Mouse (Mus musculus) erythroid progenitor cell, adult 5-6 weeks (primary cell): Measurements from ENCODE around the gene Mad1l1. TPM values are rescaled to one million over a fixed set of nuclear protein-coding genes. Genes with fewer than 3 reads are reported as not detected.
A peak's percentile ranks its signal among the peaks of the same experiment; 100 is the strongest.

Source experiments
- ATAC-seq: replicated peaks from 2 replicates; pipeline ENCODE4 v1.8.0; 2016; ENCODE audit warnings: moderate number of reproducible peaks, mild to moderate bottlenecking, moderate TSS enrichment, inconsistent platforms; ENCODE audit not compliant: poor library complexity, low FRiP score, severe bottlenecking
- total RNA-seq, 2 experiments: library from RNA; stranded (forward) in 1 of 2; stranded (reverse) in 1 of 2; fragments of 150-400 nt in 1 of 2; fragments of 186-747, 209-891 nt in 1 of 2; gene quantifications; 2 replicates each; pipeline versions ENCODE4 v1.2.3 to v1.2.4; 2015 to 2017; ENCODE audit warnings: low replicate concordance in 2 of 2

Gene Mad1l1
- total RNA-seq, 2 experiments from 2014 or later = 29.3 to 113 TPM

DNA sequence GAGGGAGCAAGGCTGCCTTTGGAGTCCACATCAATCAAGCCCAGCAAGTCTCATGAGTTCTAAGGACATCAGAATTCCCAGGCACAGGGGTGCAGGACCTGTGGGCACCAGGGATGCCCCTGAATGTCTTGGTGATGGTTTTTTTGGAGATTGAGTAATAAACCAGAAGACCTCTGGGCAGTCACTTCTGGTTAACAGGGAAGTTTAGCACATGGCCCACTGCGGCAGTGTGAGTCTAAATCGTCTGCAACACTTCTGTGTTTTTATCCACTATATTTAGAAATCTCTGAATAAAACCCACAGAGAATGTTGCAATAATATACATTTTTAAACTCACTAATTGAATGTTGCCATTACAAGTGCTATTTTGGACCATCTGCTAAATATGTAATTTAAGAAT is 96.2 kb downstream of the Mad1l1 start:
- ATAC-seq = no peak

DNA sequence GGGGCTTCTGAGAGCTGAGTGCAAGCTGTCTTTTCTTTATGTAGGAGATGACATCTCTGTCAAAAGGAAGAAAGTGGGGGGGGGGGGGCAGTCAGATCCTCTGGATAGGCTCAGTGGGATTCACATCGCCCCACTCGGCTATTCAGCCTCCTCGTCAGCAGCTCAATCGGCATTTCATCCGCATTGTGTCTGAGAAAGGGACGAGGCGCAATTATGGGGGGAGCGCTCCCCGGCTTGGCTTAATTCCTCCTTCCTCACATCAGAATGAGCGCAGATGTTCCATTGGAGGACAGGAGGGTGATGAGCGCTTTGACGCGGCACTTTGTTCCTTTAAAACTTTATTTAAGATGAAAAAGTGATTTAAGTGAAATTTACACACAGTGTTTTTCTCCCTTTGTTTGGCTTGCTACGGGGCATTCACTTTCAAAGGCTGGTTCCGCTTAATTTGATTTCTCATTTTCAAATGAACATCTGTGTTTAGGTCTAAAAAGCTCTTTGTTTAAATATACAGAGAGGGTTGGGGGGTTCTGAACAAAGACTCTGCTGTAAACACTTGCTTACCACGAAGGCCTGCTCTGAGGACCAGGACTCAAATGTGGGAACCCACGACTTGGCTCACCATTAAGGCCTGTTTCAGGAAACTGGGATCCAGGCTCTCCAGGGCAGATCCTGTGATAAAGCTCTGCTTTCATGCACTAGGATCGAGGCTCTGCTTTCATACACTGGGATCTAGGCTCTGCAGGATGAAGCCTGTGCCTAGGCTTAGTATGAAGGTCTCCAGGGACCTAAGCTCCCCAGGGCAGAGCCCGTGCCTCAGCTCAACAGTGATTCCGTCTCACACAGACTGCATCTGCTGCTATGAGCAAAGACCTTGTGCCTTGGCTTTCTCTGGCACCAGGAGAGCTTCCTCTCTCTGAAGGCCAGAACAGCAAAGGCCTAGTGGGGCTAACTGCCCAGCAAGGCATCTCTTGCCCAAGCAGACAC is 98.0 kb downstream of the Mad1l1 start:
- no peak for ATAC-seq

DNA sequence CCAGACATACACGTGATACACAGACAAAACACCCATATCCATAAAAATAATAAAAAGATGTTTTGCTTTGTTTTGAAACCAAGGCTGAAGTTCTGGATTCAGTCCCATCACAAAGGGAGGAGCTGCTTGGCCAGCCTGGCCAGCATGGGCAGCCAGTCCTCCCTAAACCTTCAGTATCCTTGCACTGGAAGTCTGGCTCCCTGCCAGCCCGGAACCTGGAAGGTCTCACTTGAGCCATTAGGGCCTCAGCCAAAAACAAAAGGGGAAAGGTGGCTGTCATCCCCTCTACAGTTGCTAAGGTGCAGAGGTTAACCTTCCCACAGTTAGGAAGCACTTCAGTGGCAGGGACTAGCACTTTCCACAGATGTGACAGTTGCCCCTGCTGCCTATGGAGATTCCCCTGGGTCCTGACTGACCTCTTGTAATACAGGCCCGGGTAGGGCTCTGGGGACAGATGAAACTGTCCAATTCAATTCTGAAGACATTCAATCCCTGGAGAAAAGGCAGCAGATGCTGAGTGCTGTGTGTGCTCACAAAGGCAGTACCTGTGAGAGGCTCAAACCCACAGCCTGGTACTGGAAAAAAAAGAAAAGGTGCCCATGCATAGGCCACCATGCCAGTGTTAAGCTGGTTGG is 100.2 kb downstream of the Mad1l1 start:
- no peak for ATAC-seq

DNA sequence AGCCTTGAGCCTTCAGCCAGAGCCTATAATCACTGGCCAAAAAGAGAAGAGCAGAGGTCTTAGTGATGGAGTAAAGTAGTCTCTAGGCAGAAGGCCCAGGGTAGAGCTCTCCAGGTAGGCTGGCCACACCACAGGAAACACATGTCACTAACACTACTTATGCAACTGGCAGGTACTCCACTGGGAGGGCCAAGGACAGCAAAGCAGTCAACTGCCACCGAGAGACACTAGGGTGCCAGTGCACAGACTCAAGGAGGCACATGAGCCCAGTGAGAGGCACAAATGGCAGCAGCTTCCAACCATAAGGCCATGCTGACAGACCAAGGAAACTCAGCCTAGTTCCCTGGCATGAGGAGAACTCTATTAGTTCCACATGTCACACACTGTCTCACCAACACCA is 102.1 kb downstream of the Mad1l1 start:
- ATAC-seq = no peak

DNA sequence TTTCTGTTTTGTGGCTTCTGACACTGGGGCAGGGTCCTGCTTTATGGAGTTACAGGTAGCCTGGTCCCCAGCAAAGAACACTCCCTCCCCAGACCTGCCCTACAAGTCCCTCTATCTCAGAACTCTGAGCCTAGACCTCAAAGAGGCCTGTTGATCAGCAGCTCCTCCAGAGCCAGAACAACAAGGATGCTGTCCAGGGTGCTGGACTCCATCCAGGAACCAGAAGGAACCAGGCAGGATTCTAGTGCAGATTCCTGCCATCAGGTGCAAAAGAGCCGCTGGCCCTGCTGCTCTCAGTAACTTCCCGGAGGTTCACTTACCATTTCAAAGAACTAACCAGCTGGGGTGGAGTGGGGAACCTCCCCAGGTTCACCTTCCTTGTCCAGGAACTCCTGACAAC is 103.5 kb downstream of the Mad1l1 start:
- ATAC-seq = no peak

DNA sequence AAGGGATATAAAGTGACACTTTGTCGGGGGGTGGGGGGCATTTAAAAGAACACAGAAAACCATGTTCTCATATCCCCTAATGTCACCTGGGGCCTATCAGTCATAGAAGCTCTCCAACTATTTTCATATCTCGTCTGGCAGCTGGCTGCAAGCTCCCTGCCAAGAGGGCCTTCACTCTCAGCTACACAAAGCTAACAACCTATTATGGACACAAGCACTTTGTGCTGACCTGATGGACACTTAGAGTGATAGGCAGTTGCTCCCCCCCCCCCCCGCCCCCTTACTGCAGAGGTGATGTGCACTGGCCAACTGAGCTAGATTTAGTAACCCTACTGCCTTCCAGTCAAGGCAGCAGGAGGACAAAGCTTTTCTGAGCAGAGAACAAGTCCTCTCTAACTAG is 104.3 kb downstream of the Mad1l1 start:
- no peak for ATAC-seq

DNA sequence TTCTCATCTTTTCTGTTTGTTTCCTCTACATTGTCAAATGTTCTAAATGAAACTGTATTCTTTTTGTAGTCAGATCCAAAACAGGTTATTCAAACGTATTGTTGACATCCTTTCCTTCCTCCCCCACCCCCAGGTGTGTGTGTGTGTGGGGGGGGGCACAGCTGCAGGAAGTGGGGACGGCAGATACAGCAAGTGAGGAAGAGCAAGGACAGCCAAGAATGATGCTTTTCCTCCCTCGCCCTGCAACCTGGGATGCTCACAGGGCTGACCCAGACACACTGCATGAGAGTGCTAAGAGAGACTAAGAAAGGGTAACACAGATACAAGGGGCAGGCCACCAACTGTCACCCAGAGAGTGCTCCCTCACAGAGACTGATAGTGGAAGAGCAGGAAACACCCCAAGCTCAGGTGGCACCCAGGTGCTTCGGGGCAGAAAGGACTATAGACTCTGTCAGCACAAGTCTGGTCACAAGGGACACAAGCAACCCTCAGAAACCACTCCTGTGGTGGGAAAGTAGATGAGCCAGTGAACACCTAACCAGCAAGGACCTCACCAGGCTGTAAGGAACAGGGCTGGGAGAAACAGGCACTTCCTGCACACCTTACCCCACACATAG is 105.8 kb downstream of the Mad1l1 start:
- ATAC-seq = no peak

DNA sequence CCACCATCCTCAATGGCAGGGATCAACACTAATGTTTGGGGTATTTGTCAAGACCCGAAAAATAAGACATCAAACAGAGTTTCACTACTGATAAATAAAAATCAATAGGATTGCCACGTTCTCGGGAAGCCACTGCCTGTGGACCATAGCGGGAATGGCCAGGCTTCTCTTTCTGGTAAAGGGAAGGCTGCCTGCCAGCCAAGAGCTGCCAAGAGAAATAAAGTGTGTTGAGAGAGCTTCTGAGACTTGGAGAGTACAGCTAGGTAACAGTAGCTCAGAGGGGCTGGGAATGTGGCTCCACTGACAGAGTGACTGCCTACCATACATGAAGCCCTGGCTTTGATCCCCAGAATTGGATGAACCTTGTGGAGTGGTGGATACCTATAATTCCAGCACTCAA is 108.4 kb downstream of the Mad1l1 start:
- no peak for ATAC-seq

DNA sequence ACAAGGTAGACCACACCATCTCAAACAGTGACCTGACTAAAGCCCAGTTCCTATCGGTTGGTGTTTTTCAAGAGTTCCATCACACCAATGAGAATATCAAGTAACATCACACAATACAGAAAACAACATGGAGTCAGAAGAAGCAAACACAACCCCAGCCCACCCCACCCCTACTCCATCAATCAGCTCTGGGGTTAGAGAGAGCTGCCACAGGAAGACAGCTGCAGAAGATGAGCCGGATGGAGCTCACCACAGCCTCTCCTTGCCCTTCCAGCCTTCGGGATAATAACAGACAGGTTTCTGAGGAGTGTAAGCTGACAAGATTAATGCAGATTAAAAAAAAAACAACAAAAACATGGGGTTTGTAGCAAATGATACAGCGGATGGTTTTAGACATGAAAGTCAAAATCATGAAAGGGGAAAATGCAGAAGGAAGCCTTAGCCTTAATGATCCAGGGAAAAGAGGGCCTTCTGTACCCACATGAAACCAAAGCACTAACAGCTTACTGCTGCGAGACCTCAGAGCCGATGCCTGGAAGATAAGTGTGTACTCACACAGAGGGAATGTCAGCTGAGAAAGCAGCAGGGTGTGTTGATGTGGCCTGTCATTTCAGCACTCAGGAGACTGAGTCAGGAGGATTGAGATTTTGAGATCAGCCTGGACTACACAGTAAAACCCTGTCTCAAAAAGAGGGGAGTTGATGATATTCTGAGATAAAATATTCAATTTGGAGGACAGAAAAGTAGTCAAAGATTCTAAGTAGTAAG is 110.8 kb downstream of the Mad1l1 start:
- no peak for ATAC-seq

DNA sequence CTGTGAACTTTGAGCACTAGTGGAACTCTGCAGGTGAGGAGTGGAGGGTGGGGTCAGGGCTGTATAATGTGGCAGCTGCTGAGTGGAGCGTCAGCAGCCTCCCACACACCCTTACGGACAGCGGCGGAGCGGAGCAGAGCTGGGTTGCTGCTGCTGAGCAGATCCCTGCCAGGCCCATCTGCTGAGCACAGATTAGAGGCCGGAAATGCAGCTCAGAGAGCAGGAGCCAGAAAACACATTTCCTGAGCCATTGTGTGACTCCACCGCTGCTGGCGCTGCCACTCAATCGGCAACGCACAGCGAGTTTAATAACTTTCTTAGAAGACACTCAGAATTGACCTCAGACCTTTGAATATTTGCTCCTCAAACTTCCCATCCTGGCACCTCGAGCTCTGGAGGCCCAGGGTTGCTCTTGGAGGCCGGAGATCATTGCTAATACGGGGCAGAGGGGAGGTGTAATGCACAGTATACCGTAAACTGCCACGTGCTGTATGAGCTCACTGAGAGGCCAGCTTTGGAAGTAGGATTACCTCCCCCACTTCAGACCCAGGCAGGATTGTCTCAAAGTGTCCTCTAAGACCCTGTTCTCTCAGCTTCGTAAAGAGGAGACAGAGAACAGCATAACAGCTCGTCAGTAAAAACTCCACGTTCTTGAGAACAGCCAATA is 112.5 kb downstream of the Mad1l1 start:
- ATAC-seq = peak; percentile 87

DNA sequence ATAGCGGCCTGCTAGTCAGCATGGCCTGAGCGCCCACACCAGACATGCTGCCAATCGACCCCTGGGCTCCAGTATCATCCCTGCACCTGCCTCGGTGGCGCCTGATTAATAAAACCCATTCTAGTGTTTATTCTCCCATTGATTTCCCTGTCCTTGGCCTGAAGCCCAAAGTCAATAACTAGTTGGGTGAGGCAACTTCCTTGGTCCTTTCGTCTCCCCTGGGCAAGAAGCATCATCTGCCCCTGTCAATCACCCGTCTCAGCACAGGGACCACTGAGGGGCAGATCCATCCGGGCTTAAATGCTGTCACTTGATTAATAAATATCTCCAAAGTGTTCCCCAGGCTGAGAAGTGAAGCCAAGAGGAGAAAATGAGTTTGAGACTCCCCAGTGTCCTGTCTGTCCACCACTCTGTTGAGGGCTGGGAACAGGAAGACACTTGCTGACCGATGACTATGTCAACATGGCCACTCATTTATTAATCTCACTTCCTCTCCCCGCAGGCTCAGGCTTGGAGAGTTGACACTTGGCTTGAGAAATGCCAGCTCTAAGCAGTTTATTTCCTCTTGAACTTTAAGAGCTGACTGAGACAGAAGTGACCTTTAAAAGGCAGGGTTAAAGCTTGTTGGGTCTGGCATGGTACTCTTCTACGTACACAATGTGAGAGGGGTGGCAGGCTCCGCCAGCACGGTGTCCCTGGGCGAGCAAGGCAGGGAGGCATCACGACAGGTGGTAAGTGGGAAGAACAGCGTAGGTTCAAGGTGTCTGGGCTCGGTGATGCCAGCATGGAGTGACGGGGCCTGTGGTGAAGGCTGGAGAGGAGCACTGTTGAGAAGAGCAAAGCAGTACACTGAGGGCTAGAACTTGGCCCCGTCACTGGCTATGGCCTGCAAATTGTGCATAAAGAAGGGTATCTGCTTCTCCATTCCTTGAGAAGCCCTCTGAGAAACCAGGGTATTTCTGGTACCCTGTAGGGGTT is 114.3 kb downstream of the Mad1l1 start:
- no peak for ATAC-seq

DNA sequence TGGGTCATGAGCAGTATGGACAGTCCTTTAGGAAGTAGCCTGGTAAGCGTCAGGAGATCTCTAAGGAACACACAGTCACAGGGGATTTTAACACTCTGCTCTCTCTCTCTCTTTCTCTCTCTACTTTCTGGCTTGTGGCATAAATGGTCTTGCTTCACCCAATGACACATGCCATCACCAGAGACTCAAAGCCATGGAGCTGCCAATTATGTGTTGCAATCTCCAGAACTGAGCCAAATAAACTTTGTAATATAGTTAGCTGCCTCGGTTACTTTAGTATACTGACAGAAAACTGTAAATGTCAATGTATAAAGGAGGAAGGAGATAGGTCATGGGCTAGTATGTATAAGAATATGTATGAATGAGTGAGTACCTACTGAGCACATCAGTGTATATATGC is 115.4 kb downstream of the Mad1l1 start:
- no peak for ATAC-seq

DNA sequence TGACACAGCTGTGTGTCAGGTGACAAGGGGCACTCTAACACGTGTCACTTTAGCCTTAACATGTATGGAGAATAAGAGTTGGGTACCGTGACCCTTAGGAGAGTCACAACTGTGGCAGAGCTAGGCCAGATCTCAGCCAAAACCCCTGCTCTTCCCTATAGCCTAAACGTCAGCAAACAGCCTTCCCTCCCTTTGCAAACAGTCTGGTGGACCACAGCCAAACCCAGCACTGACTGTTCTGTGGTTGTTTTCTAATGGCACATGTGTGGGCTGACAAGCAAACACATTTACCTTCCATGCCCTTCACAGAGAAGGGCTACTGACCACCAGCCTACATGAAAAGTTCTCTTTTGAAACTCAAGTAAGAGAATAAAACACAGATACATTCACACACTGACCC is 116.9 kb downstream of the Mad1l1 start:
- no peak for ATAC-seq

DNA sequence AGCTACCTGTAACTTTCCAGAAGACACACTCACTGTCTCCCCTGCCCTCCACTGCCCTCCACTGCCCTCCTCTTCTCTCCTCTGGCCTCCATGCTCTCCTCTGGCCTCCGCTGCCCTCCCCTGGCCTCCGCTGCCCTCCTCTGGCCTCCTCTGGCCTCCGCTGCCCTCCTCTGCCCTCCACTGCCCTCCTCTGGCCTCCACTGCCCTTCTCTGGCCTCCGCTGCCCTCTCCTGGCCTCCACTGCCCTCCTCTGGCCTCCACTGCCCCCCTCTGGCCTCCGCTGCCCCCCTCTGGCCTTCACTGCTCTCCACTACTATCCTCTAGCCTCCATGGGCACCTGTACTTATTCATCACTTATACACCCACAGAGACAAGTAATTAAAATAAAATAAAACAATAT is 117.3 kb downstream of the Mad1l1 start:
- ATAC-seq = no peak

DNA sequence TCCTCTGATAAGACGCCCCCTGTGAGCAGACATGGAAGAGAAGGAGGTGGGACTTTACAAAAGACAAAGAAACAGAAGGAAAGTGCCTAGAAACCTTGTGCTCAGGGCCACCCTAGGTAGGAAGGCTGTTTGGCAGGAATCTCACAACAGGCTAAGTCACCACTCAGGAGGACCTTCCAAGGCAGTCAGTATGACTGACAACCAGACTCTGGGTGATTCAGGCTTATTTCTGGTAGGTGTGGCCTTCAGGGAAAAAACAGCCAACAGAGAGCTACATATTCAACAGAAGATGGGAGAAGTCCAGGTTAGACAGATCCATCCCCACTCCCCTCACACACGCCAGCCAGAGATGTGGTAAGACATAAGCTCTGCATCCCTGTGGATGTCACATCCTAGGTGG is 118.9 kb downstream of the Mad1l1 start:
- no peak for ATAC-seq

DNA sequence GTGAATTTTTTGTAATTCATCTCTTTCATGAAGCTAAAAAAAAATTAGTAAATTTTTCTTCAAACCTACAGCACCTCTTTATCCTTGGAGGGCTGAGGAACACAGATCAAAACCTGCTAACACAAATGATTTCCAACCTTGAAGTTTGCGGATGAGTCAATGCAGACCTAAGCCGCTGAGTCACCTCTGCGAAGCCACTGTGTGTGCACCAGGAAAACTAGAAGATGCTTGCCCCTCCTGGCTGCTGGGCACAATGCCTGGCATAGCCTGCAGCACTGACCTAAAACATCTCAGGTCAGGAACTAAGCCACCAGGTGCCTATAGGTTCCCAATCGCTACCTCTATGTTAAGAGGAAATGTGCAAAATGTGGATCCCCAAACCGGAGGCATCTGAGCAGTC is 119.8 kb downstream of the Mad1l1 start:
- no peak for ATAC-seq

DNA sequence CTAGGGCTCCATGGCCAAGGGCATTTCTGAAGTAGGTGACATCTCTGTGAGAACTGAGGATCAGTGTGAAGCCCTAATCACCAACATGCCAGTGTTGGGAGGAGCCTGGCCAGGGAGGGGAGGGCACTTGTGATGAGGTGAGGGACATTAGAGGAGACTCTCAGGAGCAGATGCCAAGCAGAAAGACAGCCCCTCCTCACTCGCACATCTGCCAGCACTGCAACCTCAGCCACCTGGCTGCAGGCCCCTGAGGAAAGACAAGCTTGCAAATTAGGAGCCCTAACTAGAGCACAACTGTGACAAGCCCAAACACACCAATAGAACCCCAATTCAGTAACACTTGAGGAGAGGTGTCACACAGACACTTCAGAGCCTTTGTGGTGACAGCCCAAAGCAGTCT is 120.2 kb downstream of the Mad1l1 start:
- ATAC-seq = no peak

DNA sequence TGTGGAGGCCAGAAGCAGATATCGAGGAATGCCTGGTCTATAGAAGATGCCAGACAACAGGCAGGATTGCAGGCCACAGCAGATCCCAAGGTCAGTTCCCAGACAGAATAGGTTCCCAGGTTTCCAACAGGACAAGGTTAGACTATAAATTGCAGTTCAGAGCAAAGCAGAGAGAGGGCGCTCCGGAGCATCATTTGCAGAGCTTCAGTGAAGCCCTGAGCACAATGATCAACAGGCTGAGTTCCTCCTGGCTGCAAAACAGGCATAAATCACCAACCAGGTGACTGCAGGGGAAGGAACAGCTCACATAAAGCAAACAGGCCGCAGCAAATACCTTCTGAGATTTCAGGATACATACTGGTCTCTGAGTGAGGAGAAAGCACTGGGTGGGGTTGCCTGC is 123.6 kb downstream of the Mad1l1 start:
- ATAC-seq = no peak

DNA sequence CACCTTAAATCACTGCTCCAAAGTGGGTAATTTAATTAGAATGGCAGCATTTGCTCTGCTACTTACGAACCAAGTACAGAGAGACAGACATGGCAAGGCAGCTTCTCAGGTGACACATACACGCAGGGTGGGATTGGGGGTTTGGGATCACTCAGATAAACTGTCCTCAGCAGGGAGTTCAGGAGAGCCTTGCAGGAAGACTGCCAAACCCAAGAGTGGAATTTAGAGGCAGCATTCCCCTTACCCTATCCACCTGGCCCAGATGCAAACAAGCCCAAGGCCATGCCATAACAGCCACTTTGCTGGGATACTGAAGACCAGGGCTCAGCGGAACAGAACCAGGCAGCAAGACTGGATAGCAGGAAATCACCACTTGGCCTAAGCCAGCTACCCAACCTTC is 124.9 kb downstream of the Mad1l1 start:
- ATAC-seq = no peak
